Mouse (Mus musculus) hindbrain, embryonic 14.5 days (tissue): ENCODE data around the gene Wdr86. TPM values are rescaled to one million over a fixed set of nuclear protein-coding genes. Genes with fewer than 3 reads are reported as not detected.
A peak's percentile ranks its signal among the peaks of the same experiment; 100 is the strongest.

ENCODE experiments used
- ATAC-seq: fragments of 200-750 bp; cut with Nextera tagmentation; 2 replicates; pipeline ENCODE4 v1.8.0; 2017; ENCODE audit warnings: moderate number of reproducible peaks, mild to moderate bottlenecking, moderate TSS enrichment, moderate library complexity; ENCODE audit not compliant: low FRiP score
- DNase-seq: peaks from one replicate; pipeline ENCODE4 v3.0.0-alpha.2; 2015; ENCODE audit warnings: low spot score
- H3K27ac ChIP-seq: fragments of 300-500 bp; sonication (generic); 2 replicates; pipeline ENCODE4 v1.5.1; 2014; ENCODE audit warnings: mild to moderate bottlenecking, moderate library complexity
- H3K27me3 ChIP-seq: fragments of 300-500 bp; sonication (generic); 2 replicates; pipeline ENCODE4 v1.6.1; 2014; ENCODE audit warnings: mild to moderate bottlenecking, low read length, mixed read lengths; ENCODE audit not compliant: control insufficient read depth, insufficient read depth
- H3K36me3 ChIP-seq: fragments of 300-500 bp; sonication (generic); replicated peaks from 2 replicates; pipeline ENCODE4 v1.6.1; 2014; ENCODE audit not compliant: control insufficient read depth, insufficient read depth
- H3K4me1 ChIP-seq: fragments of 300-500 bp; sonication (generic); replicated peaks from 2 replicates; pipeline ENCODE4 v1.6.1; 2014; ENCODE audit warnings: antibody characterized with exemption, low read length, mixed read lengths; ENCODE audit not compliant: control insufficient read depth, insufficient read depth
- H3K4me2 ChIP-seq: fragments of 300-500 bp; sonication (generic); replicated peaks from 2 replicates; pipeline ENCODE4 v1.6.1; 2014; ENCODE audit warnings: mild to moderate bottlenecking, moderate library complexity
- H3K4me3 ChIP-seq: fragments of 300-500 bp; sonication (generic); replicated peaks from 2 replicates; pipeline ENCODE4 v1.5.1; 2014; ENCODE audit warnings: mild to moderate bottlenecking, low read length
- H3K9ac ChIP-seq: fragments of 300-500 bp; sonication (generic); 2 replicates; pipeline ENCODE4 v1.6.1; 2014
- H3K9me3 ChIP-seq: fragments of 300-500 bp; sonication (generic); 2 replicates; pipeline ENCODE4 v1.6.1; 2016; ENCODE audit warnings: low read length; ENCODE audit not compliant: control insufficient read depth
- WGBS: fragments of 180-500 bp; shearing (Covaris S2); extraction: QIAGEN DNeasy Blood & Tissue Kit; methylation state at CpG from one replicate; pipeline ENCODE4 v1.1.7; 2014; 5-methylcytosine and 5-hydroxymethylcytosine counted together
- polyA plus RNA-seq: library from polyadenylated mRNA; unstranded; fragments of >200 nt; fragmentation: Nextera tagmentation; extraction: Ambion mirVana; gene quantifications from 2 replicates; pipeline ENCODE4 v1.2.1, GENCODE M21; 2014

Gene Wdr86
- polyA plus RNA-seq, 1 experiment from 2014 or later, result 12.0 TPM

- Histone ChIP-seq H3K4me1 (peaks cover under 1% of the 10 kb centered on the region; the same call in 1 of the 2 replicates), H3K9me3 (no peaks in the 10 kb centered on the region), H3K36me3 (no peaks in the 10 kb centered on the region), H3K9ac (no peak overlapping the region), H3K4me2 (no peak overlapping the region), H3K4me3 (no peak overlapping the region), H3K27me3 (no peaks in the 10 kb centered on the region), H3K27ac (no peak overlapping the region)
- ATAC-seq (no peak), DNase-seq (no peak)
- 88% methylated on average over 1 of the region's 1 CpGs for WGBS
These were observed 8.0 kb upstream of the Wdr86 start for GRCm38 (mm10) chr5:24738517-24738916.

GRCm38 (mm10) chr5:24737595-24737994 is 7.1 kb upstream of the Wdr86 start:
- no peak overlapping the region for H3K4me3 ChIP-seq
- H3K4me2 ChIP-seq, result no peak overlapping the region
- no peak for DNase-seq
- WGBS, result 92% methylated on average over 10 of the region's 10 CpGs
- H3K9ac ChIP-seq, result no peak overlapping the region
- no peak overlapping the region for H3K27ac ChIP-seq
- H3K9me3 ChIP-seq, result no peaks in the 10 kb centered on the region
- H3K36me3 ChIP-seq, result no peaks in the 10 kb centered on the region
- no peaks in the 10 kb centered on the region for H3K27me3 ChIP-seq
- peaks cover 9% of the 10 kb centered on the region for H3K4me1 ChIP-seq
- ATAC-seq, result no peak

DNA sequence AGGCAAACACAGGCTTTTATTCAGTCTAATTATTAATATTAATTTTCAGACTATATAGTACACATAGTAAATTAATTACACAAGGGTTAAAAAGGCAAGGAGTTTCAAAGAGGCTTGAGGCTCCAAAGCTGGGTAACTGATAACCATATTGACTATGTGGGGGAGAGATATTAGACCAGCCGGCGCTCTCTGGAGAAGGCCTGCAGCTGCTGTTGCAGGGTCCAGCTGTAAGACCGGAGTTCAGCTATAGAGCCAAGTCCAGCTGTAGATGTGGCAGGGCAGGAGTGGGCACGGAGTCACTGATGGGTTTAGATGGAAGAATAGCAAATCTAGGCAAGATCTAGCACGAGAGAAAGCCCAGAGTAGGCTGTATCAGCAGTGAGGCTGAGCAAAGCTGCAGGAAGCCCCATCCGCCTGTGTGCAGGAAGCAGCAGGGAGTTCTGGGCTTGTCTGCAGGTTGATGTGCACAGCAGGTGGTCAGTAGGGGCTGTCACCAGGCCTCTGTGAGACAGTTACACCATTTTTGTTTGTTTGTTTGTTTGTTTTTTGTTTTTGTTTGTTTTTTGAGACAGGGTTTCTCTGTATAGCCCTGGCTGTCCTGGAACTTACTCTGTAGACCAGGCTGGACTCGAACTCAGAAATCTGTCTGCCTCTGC is 3.4 kb upstream of the Wdr86 start:
- WGBS, result 64% methylated on average over 7 of the region's 7 CpGs
- peaks cover 18% of the 10 kb centered on the region for H3K4me1 ChIP-seq
- H3K36me3 ChIP-seq, result no peaks in the 10 kb centered on the region
- ATAC-seq, result no peak
- H3K4me2 ChIP-seq, result no peak overlapping the region
- no peak overlapping the region for H3K4me3 ChIP-seq
- no peaks in the 10 kb centered on the region for H3K9me3 ChIP-seq
- no peak overlapping the region for H3K27ac ChIP-seq
- peaks cover 29% of the 10 kb centered on the region for H3K27me3 ChIP-seq
- DNase-seq, result no peak
- no peak overlapping the region for H3K9ac ChIP-seq

GRCm38 (mm10) chr5:24733134-24733533 is 2.6 kb upstream of the Wdr86 start:
- H3K9me3 ChIP-seq, result no peaks in the 10 kb centered on the region
- H3K4me3 ChIP-seq, result no peak overlapping the region
- DNase-seq (no peak), ATAC-seq (0 out of 2 replicates have a peak, but pooled peaks have one; percentile 46)
- H3K36me3 ChIP-seq, result no peaks in the 10 kb centered on the region
- no peak overlapping the region for H3K4me2 ChIP-seq
- no peak overlapping the region for H3K9ac ChIP-seq
- 7% methylated on average over 8 of the region's 8 CpGs for WGBS
- peaks cover 18% of the 10 kb centered on the region for H3K4me1 ChIP-seq
- H3K27ac ChIP-seq, result no peak overlapping the region
- H3K27me3 ChIP-seq, result peaks cover 36% of the 10 kb centered on the region

- peaks cover 18% of the 10 kb centered on the region for H3K4me1 ChIP-seq
These were observed 459 bp upstream of the Wdr86 start for GRCm38 (mm10) chr5:24730986-24731385.

DNA sequence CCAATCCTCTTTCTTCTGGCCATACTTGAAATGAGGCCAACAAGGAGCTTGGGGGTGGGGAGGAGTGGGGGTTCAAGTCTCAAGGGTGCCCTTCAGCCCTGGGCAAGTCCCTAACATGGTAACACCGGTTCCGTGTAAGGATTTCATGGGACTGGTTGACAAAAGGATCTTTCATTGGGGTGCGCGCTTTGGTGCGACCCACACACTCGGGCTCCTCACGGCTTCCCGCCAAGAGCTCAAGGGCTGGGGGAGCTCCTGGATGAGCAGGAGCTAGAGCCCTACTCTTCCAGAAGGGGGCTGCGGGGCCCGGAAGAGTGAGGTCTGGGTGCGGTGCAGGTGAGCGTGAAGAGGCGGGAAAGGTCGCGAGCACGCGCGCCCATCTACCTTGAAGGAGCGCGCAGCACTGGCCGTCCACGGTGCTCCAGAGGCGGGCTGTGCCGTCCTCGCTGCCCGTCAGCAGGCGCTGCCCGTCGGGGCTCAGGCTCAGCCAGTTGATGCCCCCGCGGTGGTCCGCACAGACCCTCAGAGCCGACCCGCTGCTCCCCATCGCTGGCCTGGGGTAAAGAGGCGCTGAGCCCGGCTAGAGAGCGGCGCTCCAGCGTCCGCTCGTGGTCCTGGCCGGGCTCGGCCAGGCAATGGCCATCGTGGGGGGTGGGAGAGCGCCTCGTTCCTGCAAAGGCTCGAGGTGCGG is 585 bp downstream of the Wdr86 start:
- WGBS, result under 1% methylated on average over 49 of the region's 49 CpGs
- no peaks in the 10 kb centered on the region for H3K36me3 ChIP-seq
- H3K9me3 ChIP-seq, result no peaks in the 10 kb centered on the region
- H3K27me3 ChIP-seq, result peaks cover 36% of the 10 kb centered on the region
- H3K4me1 ChIP-seq, result peaks cover 18% of the 10 kb centered on the region
- H3K9ac ChIP-seq, result peak overlapping the region; percentile 24; the same call in 1 of the 2 replicates
- DNase-seq (no peak), ATAC-seq (no peak)
- no peak overlapping the region for H3K27ac ChIP-seq
- H3K4me2 ChIP-seq, result peak overlapping the region; percentile 63
- H3K4me3 ChIP-seq, result peak overlapping the region; percentile 33

More at GRCm38 (mm10) chr5:24730986-24731385, 459 bp upstream of the Wdr86 start:
- H3K9me3 ChIP-seq, result no peaks in the 10 kb centered on the region
- no peak overlapping the region for H3K9ac ChIP-seq
- no peak overlapping the region for H3K27ac ChIP-seq
- DNase-seq (no peak), ATAC-seq (no peak)
- WGBS, result 2% methylated on average over 15 of the region's 15 CpGs
- peak overlapping the region; percentile 63 for H3K4me2 ChIP-seq
- peaks cover 36% of the 10 kb centered on the region for H3K27me3 ChIP-seq
- no peaks in the 10 kb centered on the region for H3K36me3 ChIP-seq
- H3K4me3 ChIP-seq, result peak overlapping the region; percentile 33

GRCm38 (mm10) chr5:24726901-24727836 is 3.4 kb downstream of the Wdr86 start:
- 71% methylated on average over 12 of the region's 12 CpGs for WGBS
- DNase-seq (no peak), ATAC-seq (no peak)
- H3K27me3 ChIP-seq, result peaks cover 36% of the 10 kb centered on the region
- H3K4me2 ChIP-seq, result no peak overlapping the region
- no peak overlapping the region for H3K4me3 ChIP-seq
- peaks cover 17% of the 10 kb centered on the region; the same call in 1 of the 2 replicates for H3K4me1 ChIP-seq
- no peak overlapping the region for H3K27ac ChIP-seq
- no peaks in the 10 kb centered on the region for H3K36me3 ChIP-seq
- H3K9ac ChIP-seq, result no peak overlapping the region
- H3K9me3 ChIP-seq, result no peaks in the 10 kb centered on the region

GRCm38 (mm10) chr5:24725897-24726296 is 4.6 kb downstream of the Wdr86 start:
- Histone ChIP-seq H3K4me3 (no peak overlapping the region), H3K4me2 (no peak overlapping the region), H3K9ac (no peak overlapping the region), H3K36me3 (no peaks in the 10 kb centered on the region), H3K4me1 (peaks cover 17% of the 10 kb centered on the region; the same call in 1 of the 2 replicates), H3K9me3 (no peaks in the 10 kb centered on the region), H3K27ac (peak overlapping the region; percentile 20; the same call in 1 of the 2 replicates), H3K27me3 (peaks cover 26% of the 10 kb centered on the region)
- DNase-seq (no peak), ATAC-seq (no peak)
- 70% methylated on average over 6 of the region's 6 CpGs for WGBS

DNA sequence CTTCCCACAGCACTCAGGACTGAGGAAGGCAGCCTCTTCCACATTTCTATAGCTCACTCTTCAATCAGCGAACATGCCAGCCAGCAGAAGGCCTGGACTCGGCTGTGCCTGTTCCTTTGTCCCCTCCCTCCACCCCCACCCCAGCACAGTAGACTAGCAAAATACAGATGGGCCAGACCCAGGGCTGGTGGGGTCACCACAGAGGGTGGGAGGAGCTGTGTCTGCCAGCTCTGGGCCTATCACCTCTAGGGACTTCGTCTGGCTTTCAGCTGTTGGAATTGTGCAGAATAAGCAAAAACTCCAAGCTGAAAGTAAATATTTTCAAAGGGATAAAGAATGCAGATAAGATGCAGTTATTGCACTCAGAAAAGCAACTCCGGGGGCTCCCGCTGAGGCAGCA is 5.7 kb downstream of the Wdr86 start:
- ATAC-seq, result peak; percentile 62; the same call in 1 of the 2 replicates
- H3K36me3 ChIP-seq, result no peaks in the 10 kb centered on the region
- H3K27me3 ChIP-seq, result peaks cover 16% of the 10 kb centered on the region
- H3K27ac ChIP-seq, result peak overlapping the region; percentile 2; the same call in 1 of the 2 replicates
- no peaks in the 10 kb centered on the region for H3K9me3 ChIP-seq
- no peak overlapping the region for H3K9ac ChIP-seq
- no peak for DNase-seq
- WGBS, result 48% methylated on average over 5 of the region's 5 CpGs
- no peak overlapping the region for H3K4me2 ChIP-seq
- no peak overlapping the region for H3K4me3 ChIP-seq
- H3K4me1 ChIP-seq, result 0 out of 2 replicates have a peak, but pooled peaks cover 9% of the 10 kb centered on the region
